Mouse (Mus musculus) CD8-positive naive resting alpha-beta T cell, adult 2 months (primary cell): ENCODE data around the gene Myo1a.
"Not testable (repeated sequence)": the region's sequence is repeated elsewhere in the genome, so short reads cannot be mapped to it uniquely, and the experiment has no call there.

Experiments
- DNase-seq, 2 experiments: peaks; one replicate each; pipeline ENCODE4 v3.0.0; 2022; ENCODE audit warnings: low read depth in 2 of 2, low spot score in 2 of 2

Myo1a gene

DNA sequence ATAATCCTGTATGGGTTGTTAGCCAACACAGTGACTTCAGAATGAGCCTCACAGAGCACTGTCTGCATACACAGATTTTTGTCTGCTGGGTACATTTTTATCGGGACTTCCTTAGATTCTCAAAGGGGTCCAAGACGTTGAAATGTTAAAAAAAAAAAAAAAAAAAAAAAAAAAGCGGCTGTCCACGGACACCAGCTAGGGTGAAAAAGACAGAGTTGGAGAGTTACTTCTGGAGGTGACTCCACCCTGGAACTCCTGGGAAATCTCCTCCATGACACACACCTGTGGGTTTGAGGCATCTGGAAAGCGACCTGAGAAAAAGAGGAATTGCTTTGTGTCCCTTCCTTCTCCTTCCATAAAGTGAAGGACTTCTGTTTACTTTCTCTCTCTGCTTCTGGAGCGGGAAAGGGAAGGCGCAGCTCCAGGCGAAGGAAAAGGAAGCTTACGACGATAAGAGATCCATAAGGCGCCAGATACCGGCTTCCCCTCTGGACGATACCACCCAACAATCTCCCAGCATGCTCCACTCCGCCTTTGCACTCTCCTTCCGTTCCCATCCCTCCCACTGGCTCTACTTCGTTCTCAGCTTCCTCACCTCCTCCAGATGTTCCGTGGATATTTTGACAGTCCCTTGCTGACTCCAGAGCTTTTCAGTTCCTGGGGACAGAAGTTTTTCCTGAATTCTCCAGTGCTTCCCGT is 50.9 kb downstream of the Myo1a start:
- no peak for DNase-seq

DNA sequence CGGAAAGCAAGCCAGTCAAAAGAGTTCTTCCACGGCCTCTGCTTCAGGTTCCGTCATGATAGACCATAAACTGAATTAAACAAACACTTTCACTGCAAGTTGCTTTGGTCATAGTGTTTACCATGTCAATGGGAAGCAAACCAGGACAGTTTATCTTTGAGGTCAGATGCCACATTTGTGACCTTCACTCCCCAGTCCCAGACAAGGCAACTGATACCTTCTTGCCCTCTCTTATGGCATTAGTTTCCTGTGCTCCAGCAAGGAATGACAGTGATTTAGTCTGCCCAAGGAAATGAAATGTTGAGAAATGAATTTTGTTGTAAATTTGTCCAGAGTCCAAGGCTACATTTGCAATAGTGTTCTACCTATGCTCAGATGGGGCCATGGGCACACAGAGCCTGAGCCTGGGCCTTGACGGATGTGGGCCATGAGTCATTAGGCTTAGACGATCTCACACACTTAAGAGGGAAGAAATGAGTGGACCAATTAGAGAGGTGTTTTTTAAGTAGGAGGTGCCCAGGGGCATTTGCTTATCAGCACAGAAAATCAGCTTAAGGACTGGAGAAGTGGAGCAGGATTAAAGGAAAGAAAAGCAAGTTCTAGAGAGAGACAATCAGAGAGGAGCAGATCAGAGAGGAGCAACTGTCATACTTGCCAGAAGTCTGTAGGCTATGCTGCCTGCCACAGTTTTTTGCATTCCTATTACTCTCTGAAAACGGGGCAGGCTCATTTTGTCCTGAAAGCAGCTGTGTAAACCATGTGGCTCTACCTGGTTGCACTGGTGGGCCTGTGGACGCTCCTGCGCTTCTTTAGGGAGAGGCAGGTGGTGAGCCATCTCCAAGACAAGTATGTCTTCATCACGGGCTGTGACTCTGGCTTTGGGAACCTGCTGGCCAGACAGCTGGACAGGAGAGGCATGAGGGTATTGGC is 54.5 kb downstream of the Myo1a start, which contains the start of the genes Rdh1 and Rdh16f1:
Rdh1 (plus strand) TSS at position 541 of the 930 bp plus-strand sequence.
Rdh16f1 (plus strand) TSS at position 607 of the 930 bp plus-strand sequence.
- no peak for DNase-seq

DNA sequence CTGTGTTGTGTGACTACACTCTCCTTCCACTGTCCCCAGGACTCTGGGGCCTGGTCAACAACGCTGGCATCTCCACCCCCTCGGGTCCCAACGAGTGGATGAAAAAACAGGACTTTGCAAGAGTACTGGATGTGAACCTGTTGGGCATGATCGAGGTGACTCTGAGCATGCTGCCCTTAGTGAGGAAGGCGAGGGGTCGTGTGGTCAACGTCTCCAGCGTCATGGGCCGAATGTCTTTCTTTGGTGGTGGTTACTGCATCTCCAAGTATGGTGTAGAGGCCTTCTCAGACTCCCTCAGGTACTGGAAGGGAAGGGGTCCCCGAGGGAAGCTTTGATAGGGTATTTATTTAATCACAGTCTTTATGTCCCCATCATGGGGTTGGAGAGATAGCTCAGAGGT is 58.0 kb downstream of the Myo1a start:
- not testable (repeated sequence) for DNase-seq

DNA sequence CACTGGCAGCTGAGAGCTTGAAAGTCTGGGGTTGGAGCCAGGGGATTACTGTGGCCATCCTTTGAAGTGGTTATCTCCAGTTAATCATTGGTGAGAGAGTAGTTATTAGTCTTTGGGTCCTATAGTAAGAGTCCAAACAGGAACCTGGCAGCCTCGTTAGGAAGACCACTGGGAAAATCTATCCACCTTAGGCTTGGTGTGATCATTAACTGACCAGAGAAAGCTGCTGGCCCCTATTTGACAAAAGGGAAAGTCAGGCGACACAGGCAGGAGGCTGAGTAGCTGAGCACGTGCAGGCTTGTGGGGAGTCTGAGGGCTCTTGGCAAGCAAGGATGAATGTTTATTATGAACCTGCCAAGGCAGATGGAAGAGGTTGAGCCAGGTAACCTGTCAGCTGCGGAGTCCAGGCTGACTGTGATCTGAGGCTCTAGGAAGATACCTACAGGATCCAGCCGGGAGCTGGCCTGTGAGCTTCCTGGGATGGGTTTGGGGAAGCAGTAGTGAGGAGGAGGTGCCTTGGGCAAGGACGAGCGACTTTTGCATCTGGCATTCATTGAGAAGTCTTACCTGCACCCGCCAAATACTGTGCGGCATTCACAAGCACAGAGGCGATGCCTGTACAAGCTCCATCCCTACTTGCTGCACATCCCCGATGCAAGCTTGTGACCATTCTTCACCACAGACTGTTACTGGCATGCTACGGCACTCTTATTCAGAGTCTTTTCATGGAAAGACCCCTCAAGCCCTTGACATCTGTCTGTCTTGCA is 59.1 kb downstream of the Myo1a start:
- DNase-seq = no peak

DNA sequence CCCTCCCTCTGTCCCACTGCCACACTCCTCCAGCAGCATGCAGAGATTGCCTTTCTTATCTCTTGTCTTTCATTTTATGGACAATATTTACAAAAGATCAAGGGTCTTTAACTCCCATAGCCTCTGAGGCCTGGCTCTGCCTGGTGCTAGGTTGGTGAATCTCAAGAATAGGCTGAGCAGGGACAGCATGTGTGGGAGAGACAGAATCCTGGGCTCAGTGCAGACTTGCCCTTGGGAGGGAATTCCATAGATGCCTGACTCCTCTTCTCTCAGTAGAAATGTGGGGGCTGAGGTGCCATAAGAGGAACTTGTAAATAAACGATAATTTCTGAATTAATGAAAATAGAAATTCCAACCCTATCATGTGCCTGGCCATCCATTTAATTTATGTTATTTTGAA is 61.6 kb downstream of the Myo1a start:
- no peak for DNase-seq
